In the genomic region with DNA sequence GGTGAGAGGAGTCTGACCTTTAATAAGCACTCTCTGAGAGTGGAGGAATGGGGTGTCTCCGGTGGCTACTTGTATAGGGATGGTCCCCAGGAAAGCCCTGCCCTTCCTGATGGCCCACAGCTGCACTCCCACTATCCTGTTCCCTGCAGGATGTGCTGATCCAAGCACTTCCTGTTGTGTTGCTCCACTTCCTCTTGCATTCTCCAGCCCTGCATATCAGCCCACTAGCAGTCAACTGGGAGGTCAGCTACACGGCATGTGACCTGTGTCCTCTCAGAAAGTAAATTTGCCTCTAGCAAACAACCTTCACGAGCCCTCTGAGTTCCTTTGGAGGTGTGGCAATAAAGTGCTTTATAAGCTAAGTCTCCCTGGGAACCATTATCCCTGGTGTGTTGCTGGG, we compare ENCODE assay signal across 8 mouse cellular contexts. TPM values are rescaled to one million over a fixed set of nuclear protein-coding genes. Genes with fewer than 3 reads are reported as not detected.
DNase-seq lines count a peak whose midpoint lies in the region; ATAC-seq lines count a peak whose summit lies in the region.

No protein-coding gene starts in this region.

- H3K4me2 ChIP-seq in limb, embryonic 12.5 days = no peak overlapping the region
- no peak overlapping the region for H3K4me2 ChIP-seq in liver, embryonic 11.5 days
- H3K4me2 ChIP-seq in stomach, embryonic 16.5 days (ENCODE audit: low read depth, low read length) = no peak overlapping the region

- no peaks in the 10 kb centered on the region for H3K9me3 ChIP-seq in limb, embryonic 12.5 days
- H3K9me3 ChIP-seq in limb, embryonic 10.5 days (replicated peaks) = no peaks in the 10 kb centered on the region
- no peaks in the 10 kb centered on the region for H3K9me3 ChIP-seq in liver, embryonic 11.5 days (ENCODE audit: control insufficient read depth, low read length)
- no peaks in the 10 kb centered on the region for H3K9me3 ChIP-seq in stomach, embryonic 16.5 days (replicated peaks; ENCODE audit: control insufficient read depth, low read length)

- no peak for DNase-seq in limb, embryonic 10.5 days (ENCODE audit: low spot score)
- DNase-seq in heart, postnatal 14 days = peak; percentile 55 to 58
- DNase-seq in liver, embryonic 11.5 days (ENCODE audit: low spot score) = no peak
- DNase-seq in right cerebral cortex, postnatal 10 days (ENCODE audit: low spot score in 2 of 2) = no peak
- DNase-seq in layer of hippocampus, postnatal 25 days (ENCODE audit: extremely low spot score in 1 of 2, low spot score in 1 of 2) = no peak
- DNase-seq in ovary, postnatal 14 days (ENCODE audit: low spot score) = no peak

- peaks cover 55% of the 10 kb centered on the region for H3K36me3 ChIP-seq in limb, embryonic 12.5 days
- peaks cover 36% of the 10 kb centered on the region for H3K36me3 ChIP-seq in limb, embryonic 10.5 days
- no peaks in the 10 kb centered on the region for H3K36me3 ChIP-seq in liver, embryonic 11.5 days (ENCODE audit: control insufficient read depth, insufficient read depth, low read length)
- H3K36me3 ChIP-seq in stomach, embryonic 16.5 days (ENCODE audit: control insufficient read depth, insufficient read depth, low read length) = no peaks in the 10 kb centered on the region

- H3K4me1 ChIP-seq in limb, embryonic 12.5 days (replicated peaks) = peaks cover 10% of the 10 kb centered on the region; the same call in 1 of the 2 replicates
- H3K4me1 ChIP-seq in limb, embryonic 10.5 days = peaks cover 24% of the 10 kb centered on the region
- H3K4me1 ChIP-seq in liver, embryonic 11.5 days (replicated peaks; ENCODE audit: control insufficient read depth, insufficient read depth, low read length) = peaks cover 72% of the 10 kb centered on the region
- peaks cover 58% of the 10 kb centered on the region for H3K4me1 ChIP-seq in stomach, embryonic 16.5 days (ENCODE audit: control insufficient read depth, insufficient read depth, low read length)

- intact Hi-C loops in heart, postnatal 14 days (cut with DNase I) = no loop called here

- ATAC-seq in limb, embryonic 12.5 days (ENCODE audit: insufficient number of reproducible peaks, insufficient read depth, low FRiP score, low TSS enrichment, low read depth) = no peak
- ATAC-seq in liver, embryonic 11.5 days (replicated peaks; ENCODE audit: low FRiP score) = peak; percentile 32
- peak; percentile 59 for ATAC-seq in stomach, embryonic 16.5 days (ENCODE audit: insufficient read depth, low FRiP score)

- H3K27me3 ChIP-seq in limb, embryonic 12.5 days = no peaks in the 10 kb centered on the region
- no peaks in the 10 kb centered on the region for H3K27me3 ChIP-seq in limb, embryonic 10.5 days (ENCODE audit: low read depth, poor library complexity, severe bottlenecking)
- no peaks in the 10 kb centered on the region for H3K27me3 ChIP-seq in liver, embryonic 11.5 days (replicated peaks; ENCODE audit: control insufficient read depth, insufficient read depth, low read length)
- no peaks in the 10 kb centered on the region for H3K27me3 ChIP-seq in stomach, embryonic 16.5 days (ENCODE audit: control insufficient read depth, insufficient read depth, low read length)

- 36% methylated on average over 3 of the region's 3 CpGs for WGBS in limb, embryonic 12.5 days
- 56% methylated on average over 3 of the region's 3 CpGs for WGBS in limb, embryonic 10.5 days
- 37% methylated on average over 3 of the region's 3 CpGs for WGBS in liver, embryonic 11.5 days
- 41% methylated on average over 3 of the region's 3 CpGs for WGBS in stomach, embryonic 16.5 days

- 0 out of 2 replicates have a peak overlapping the region, but pooled peaks have one; percentile 7 for H3K27ac ChIP-seq in limb, embryonic 12.5 days
- H3K27ac ChIP-seq in limb, embryonic 10.5 days = no peak overlapping the region
- 0 out of 2 replicates have a peak overlapping the region, but pooled peaks have one; percentile 36 for H3K27ac ChIP-seq in liver, embryonic 11.5 days (ENCODE audit: low read depth, low read length)
- H3K27ac ChIP-seq in stomach, embryonic 16.5 days (ENCODE audit: low read length) = peak overlapping the region; percentile 74

- H3K4me3 ChIP-seq in limb, embryonic 12.5 days (replicated peaks) = no peak overlapping the region
- H3K4me3 ChIP-seq in limb, embryonic 10.5 days = no peak overlapping the region
- H3K4me3 ChIP-seq in liver, embryonic 11.5 days (ENCODE audit: low read depth, low read length) = no peak overlapping the region
- no peak overlapping the region for H3K4me3 ChIP-seq in stomach, embryonic 16.5 days (replicated peaks; ENCODE audit: low read length)

- H3K9ac ChIP-seq in limb, embryonic 12.5 days (replicated peaks) = no peak overlapping the region
- no peak overlapping the region for H3K9ac ChIP-seq in liver, embryonic 11.5 days (ENCODE audit: low read depth, low read length)
- H3K9ac ChIP-seq in stomach, embryonic 16.5 days (ENCODE audit: low read length) = no peak overlapping the region

RNA-seq across cellular contexts. Expression of gene Dhrs3, which starts 11.3 kb away (rescaled TPM):
- polyA plus RNA-seq in limb, embryonic 12.5 days (2016; fragmentation: Nextera tagmentation; extraction: Ambion mirVana) = 58.9 and 62.7 TPM in 2 replicates
- 29.5 and 49.8 TPM in 2 replicates for polyA plus RNA-seq in limb, embryonic 10.5 days (2016; fragmentation: Nextera tagmentation; extraction: Ambion mirVana)
- total RNA-seq in heart, postnatal 14 days (2021) = 100 to 1,000 TPM; 102 to 105 TPM
- 42.9 and 45.3 TPM in 2 replicates for polyA plus RNA-seq in liver, embryonic 11.5 days (2014; fragmentation: Nextera tagmentation; extraction: Ambion mirVana)
- 118 and 119 TPM in 2 replicates for polyA plus RNA-seq in stomach, embryonic 16.5 days (2015; fragmentation: Nextera tagmentation; extraction: Ambion mirVana)
- total RNA-seq in layer of hippocampus, postnatal 25 days (2021) = 10 to 100 TPM; 29.6 to 30.6 TPM

Comparison
In these comparisons a context has a peak if more than half of its experiments do, and no peak if none do; other contexts are left out.
1. DNase-seq: peak in heart, postnatal 14 days (2 of 2); none in limb, embryonic 10.5 days (single experiment), liver, embryonic 11.5 days (single experiment), right cerebral cortex, postnatal 10 days (0 of 2), layer of hippocampus, postnatal 25 days (0 of 2) and ovary, postnatal 14 days (single experiment).